Mouse (Mus musculus) kidney, adult 18-20 months (tissue): ENCODE data around the gene C2.

Source experiments
- DNase-seq: peaks from one replicate; pipeline ENCODE4 v3.0.0; 2021

Gene C2

GRCm38 (mm10) chr17:34898160-34898586 is at the start of gene C2, which contains the start of gene Ehmt2:
TSS of gene C2 (minus strand) at chr17:34898265.
TSS of gene Ehmt2 (plus strand) at chr17:34898469.
- DNase-seq, result peak; percentile 86

- peak; percentile 61 for DNase-seq
Measured at GRCm38 (mm10) chr17:34947606-34948005, 49.5 kb upstream of the C2 start.

GRCm38 (mm10) chr17:34946486-34947140 is 48.5 kb upstream of the C2 start:
- peak; percentile 50 for DNase-seq

DNA sequence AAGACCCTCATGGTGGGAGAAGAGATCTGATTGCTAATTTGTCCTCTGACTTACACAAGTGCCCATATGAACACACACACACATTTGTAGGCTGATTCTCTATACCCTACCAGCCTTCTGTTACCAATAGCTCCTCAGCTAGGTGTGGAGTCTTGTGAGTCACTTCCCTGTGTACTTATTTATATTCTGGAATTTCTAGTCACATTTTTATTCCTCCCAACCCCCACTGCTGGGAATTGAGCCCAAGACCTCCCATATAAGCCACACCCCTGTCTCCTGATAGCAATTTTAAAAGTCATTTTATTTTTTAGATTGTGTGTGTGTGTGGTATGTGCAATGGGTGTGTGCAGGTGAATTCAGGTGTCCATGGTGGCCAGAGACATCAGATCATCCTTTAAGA is 46.3 kb upstream of the C2 start:
- DNase-seq, result no peak

DNA sequence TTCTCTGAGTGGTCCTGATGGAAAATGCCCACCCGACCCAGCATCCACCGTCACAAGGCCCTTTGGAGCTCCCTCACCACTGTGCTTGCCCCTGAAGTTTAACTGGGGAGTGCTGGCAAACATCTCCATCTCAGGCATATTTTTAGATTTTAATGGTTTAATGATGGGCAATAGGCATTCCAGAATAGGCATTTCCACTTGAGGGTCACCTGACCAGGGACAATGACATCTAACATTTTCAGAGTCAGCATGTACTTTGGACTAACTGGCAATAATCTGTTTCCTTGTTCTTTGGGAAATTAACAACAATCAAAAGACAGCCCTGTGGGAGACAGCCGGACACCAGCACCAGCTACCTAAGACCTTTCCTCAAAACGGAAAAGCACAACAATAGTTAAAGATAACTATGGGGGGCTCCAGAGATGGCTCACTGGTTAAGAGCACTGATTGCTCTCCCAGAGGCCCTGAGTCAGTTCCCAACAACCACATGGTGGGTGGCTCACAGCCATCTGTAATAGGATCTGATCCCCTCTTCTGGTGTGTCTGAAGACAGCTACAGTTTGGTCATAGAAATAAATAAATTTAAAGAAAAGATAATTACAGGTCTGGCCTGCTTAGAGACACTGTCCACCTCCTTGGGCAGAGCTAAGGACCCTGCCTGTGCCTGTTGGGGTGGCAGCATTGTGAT is 45.2 kb upstream of the C2 start:
- DNase-seq, result no peak

DNA sequence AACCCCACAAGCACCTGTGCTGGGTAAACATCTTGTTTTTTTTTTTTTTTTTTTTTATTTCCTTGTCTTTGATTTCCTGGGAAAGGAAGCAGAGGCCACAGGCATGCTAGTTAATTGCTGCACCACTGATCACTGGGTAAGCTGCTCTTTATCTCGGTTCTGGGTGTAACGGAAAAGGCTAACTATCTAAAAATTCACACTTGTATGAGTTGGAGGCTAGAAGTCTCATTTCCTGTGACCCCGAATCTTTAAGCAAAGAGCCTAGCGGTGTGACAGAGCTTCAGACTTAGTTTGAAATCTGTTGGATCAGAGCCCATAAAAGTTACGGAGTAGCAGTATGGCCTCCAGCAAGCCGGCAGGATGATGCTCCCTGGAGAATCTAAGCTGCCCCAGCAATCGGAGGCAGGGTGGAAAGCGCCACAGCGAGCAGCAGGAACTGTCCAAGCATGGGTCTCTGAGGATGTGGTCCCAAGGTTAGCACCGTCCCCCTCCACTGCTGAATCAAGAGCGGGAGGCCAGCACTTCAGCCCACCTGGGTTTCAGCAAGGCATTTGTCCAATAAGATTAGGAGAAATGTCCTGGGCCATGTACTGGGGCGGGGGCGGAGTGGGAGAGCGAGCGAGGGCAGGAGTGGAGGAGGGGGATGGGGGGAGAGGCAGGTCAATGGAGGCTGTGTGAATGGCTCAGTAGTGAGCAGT is 43.4 kb upstream of the C2 start:
- DNase-seq, result no peak

DNA sequence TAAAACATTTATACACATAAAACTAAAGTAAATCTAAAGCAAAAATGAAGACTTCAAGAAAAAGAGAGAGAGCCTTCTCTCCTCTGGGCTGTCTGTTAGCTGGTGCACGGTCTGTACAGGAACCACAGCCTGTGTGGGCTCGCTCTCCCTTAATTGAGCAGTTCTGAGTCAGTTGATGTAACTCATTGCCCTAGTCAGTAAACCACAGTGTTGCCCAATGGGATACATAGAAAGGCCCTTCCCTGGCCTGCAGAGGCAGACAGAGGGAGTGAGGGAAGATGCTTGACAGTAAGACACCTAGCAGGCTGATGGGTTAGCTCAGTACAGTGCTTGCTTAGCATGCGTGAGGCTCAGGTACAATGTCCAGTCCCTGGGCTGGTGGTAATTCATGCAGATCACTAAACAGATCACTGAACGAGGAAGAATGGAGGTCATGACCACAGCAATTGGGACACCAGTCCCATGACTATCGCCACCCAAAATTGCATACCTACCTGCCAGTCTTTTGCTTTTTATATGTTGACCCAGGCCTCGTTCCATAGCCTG is 40.0 kb upstream of the C2 start:
- DNase-seq, result peak; percentile 65

- DNase-seq, result peak; percentile 47
Measured at GRCm38 (mm10) chr17:34934830-34935229, 36.8 kb upstream of the C2 start.

DNA sequence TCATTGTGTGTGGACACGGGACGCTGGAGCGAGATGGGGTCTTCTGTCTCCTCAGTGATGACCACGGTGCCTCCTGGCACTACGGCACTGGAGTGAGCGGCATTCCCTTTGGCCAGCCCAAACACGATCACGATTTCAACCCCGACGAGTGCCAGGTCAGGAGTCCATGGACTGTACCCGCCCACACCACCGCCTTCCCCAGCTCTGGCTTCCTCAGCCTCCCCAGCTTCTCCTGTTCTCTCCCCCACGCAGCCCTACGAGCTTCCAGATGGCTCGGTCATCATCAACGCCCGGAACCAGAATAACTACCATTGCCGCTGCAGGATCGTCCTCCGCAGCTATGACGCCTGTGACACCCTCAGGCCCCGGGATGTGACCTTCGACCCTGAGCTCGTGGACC is 36.0 kb upstream of the C2 start:
- peak; percentile 75 for DNase-seq

DNA sequence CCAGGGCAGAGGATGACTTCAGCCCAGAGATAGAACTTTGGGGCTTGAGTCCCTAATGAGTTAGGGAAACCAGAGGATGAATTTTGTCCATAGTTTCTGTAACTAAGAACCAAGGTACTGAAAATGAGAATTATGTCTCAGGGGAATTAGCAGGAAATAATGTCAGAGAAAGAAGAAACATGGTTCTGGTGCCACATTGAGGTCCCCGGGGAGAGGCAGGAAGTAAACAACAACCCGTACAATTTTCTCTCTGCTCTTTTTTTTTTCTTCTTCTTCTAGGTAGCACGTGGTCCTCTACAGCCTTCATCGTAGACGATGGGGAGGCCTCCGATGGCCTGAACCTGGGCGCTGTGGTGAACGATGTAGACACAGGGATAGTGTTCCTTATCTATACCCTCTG is 34.2 kb upstream of the C2 start:
- DNase-seq, result no peak

DNA sequence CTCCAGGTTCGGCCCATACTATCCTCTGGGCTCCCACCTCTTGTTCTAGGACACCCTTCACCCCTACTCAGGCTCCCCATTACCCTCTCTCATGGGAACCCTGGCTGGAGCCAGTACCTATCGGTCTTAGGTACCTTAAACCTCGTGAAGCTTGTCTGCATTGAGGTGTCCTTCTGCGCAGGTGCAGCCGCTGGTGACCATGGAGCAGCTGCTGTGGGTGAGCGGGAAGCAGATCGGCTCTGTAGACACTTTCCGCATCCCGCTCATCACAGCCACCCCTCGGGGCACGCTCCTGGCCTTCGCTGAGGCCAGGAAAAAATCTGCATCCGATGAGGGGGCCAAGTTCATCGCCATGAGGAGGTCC is 33.7 kb upstream of the C2 start:
- peak; percentile 62 for DNase-seq

DNA sequence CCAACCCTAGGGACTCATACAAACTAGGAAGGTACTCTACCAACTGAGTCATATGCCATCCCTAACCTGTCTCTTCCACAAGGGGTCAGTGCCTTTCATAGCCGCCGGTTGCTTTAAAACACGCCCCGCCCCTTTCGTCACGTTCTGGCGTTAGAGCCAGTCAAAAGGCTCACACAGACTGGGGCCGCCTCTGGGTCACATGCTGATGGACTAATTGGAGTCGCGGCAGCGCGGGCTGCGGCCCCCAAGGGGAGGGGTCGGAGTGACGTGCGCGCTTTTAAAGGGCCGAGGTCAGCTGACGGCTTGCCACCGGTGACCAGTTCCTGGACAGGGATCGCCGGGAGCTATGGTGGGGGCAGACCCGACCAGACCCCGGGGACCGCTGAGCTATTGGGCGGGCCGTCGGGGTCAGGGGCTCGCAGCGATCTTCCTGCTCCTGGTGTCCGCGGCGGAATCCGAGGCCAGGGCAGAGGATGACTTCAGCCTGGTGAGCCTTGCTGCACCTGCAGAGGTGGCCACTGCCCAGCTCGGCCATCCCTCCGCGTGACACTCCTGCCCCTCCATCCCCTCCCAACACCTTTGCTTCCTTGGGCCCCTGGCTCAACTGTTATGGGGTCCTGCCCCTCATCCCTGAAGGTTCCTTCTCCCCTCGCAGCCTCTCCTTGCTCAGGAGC is 33.1 kb upstream of the C2 start, which contains the start of gene Neu1:
Gene Neu1, plus strand, starts transcription at position 193 of the 674 bp plus-strand sequence.
- DNase-seq, result peak; percentile 99

- no peak for DNase-seq
Measured at GRCm38 (mm10) chr17:34928841-34929240, 30.8 kb upstream of the C2 start.

DNA sequence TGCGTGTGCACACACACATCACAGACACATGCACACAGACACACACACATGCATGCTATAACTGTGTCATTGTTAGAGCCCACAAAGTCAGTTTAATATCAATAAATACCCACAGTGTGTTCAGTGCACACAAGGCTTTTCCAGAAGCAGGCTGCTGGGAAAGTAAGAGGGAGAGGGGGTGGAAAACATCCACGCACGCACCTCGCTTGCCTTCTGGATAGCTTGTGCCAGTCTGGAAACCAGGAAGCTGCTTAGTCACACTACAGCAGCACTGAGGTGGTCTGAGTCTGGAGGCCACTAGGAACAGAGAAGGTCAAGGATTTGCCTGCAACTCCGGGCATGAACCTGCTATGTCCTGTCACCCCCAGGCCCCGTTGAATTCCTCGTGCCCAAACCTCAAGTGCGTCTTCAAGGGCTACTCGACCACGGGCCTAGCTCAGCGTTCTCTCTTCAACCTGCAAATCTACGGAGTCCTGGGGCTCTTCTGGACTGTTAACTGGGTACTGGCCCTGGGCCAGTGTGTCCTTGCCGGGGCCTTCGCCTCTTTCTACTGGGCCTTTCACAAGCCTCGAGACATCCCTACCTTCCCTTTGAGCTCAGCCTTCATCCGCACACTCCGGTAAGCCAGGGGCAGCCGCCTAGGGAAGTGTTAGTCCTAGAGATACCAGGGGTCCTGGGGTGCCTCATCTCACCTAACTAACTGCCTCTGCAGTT is 29.4 kb upstream of the C2 start:
- DNase-seq, result no peak

DNA sequence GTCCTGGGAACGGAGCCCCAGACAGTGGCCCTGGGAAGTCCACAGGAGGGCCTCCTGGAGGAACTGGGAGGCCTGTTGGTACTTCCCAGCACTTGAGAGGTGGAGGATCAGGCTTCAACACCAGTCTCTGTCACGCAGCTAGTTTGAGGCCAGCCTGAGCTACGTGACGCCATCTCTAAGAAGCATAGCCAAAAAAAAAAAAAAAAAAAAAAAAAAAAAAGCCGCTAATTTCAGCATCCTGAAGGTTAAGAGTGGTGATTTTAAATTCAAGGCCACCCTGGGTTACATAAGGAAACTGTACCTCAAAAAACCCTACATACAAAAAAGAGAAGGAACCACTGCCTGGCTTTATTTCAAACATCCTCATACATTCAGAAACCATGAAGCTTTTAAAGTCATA is 26.2 kb upstream of the C2 start:
- DNase-seq, result no peak

- no peak for DNase-seq
Measured at GRCm38 (mm10) chr17:34922939-34923338, 24.9 kb upstream of the C2 start.

DNA sequence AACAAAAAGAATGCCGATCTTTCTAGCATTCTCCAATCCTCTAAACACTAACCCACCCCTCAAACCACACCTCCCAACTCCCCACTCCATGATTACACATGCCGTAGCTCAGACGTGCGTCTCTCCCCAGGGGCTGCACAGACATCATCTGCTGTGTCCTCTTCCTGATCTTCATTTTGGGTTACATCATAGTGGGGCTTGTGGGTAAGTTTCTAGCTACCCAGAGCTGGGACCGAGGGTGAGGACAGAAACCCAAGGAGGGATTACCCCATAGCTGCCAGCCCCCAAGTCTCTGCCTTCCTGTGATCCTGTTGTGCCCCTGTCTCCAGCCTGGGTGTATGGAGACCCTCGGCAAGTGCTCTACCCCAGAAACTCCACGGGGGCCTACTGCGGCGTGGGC is 19.1 kb upstream of the C2 start:
- DNase-seq, result no peak

DNA sequence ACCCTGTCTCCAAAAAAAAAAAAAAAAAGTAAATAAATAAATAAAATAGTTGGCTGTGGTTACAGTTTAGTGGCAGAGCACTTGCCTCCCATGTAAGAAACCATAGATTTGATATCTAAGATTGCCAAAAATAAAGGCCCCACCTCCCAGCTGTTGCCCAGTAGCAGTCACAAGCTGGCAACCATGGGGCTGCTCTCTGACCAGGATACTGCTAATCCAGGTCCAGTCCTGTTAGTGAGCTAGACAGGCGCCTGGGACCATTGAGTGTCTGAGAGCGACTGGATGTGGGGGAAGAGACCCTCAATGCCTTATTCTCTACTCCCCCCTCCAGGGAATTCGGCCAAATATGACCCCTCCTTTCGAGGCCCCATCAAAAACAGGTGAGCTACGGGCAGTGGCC is 18.3 kb upstream of the C2 start:
- DNase-seq, result no peak

DNA sequence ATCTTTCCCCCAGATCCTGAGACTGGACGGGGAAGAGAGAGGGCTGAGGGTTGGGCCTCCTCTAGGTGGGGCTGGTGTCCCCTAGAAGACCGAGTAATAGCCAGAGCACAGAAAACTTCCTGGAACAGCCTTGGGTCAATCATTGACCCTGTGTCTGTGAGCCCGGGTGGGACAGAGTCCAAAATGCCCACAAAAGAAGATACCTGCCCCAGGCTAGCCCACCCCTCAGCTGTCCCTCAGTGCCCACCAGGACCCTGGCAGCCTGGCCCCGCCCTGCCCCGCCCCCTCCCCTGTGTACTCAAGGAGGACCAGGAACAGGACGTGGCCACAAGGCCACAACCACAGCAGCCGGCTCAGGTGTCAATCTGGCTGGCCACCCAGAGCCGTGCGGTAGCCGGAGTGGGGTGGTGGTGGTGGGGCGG is 17.4 kb upstream of the C2 start:
- peak; percentile 84 for DNase-seq

- peak; percentile 66 for DNase-seq
Measured at GRCm38 (mm10) chr17:34913930-34914665, 16.0 kb upstream of the C2 start, which contains the start of gene Slc44a4. TSS of gene Slc44a4 (plus strand) at chr17:34914466.

DNA sequence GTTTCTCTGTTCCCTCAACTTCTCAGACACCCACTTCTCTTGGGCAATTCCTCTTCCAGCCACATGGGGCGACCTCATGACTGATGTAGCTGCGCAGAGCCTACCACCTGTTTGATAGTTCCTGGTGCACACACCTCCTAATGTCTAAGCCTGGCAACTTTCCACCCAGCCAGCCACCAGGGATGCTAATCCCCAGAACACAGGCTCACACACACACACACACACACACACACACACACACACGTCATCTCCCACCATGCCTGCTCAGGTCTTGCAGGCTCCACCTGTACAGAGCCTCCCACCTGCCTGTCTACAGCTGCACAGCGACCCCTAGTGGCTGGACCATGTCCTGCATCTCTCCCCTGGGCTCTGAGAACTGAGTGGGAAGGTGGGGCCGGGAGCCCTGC is 13.9 kb upstream of the C2 start:
- DNase-seq, result peak; percentile 90

DNA sequence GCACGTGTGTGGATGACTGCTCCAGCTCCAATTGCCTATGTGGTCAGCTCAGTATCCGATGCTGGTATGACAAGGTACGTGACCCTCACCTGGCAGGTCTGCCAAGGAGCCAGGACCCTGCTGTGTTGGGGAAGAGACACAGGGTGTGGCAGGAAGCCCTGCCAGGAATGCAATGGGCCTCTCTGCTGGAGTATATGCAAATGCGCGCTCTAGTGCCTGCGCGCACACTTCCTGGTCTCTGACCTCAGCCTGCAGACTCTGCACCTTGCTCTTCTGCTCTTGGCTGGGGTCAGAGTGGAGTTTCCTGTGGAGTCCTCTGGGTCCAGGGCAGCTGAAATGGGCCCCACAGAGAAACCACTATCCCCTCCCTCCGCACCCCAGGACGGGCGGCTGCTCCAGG is 12.9 kb upstream of the C2 start:
- DNase-seq, result peak; percentile 58
